Mouse (Mus musculus) spleen, adult 2 months (tissue): ENCODE results near the gene Btd.

ENCODE experiments used
- CTCF ChIP-seq: fragments of 200-500 bp; IDR thresholded peaks from 2 replicates; pipeline ENCODE4 v1.5.1; 2011; ENCODE audit warnings: mild to moderate bottlenecking, inconsistent platforms; ENCODE audit not compliant: insufficient read depth, insufficient read length, insufficient replicate concordance; ENCODE audit errors: extremely low read depth
- POLR2A ChIP-seq: fragments of 200-500 bp; IDR thresholded peaks from 2 replicates; pipeline ENCODE4 v1.6.1; 2011; ENCODE audit warnings: low read depth, low read length, inconsistent platforms

DNA sequence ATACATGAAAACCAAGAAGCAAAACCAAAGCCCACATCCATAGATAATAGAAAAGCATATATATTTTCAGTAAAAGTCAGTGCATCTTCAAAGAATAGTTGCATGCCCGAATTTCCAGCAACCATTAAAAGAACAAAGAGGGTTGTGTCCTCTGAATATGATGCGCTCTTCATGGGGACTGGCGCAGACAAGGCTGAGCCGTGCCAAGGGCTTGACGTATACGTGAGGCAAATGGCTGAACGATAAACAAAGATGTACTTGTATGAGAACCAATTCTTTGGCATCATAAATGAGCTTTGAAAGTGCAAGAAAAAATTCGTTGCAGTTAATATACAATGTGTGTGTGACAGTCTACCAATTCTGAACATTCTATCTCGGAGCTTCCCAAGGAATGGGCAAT lies 40.5 kb downstream of the Btd start:
- TF ChIP-seq POLR2A (no peak), CTCF (no peak)
